Mouse (Mus musculus): ENCODE measurements around the gene Far2. TPM values are rescaled to one million over a fixed set of nuclear protein-coding genes. Genes with fewer than 3 reads are reported as not detected.

Gene Far2
- total and polyA plus RNA-seq, 3 experiments: not detected

DNA sequence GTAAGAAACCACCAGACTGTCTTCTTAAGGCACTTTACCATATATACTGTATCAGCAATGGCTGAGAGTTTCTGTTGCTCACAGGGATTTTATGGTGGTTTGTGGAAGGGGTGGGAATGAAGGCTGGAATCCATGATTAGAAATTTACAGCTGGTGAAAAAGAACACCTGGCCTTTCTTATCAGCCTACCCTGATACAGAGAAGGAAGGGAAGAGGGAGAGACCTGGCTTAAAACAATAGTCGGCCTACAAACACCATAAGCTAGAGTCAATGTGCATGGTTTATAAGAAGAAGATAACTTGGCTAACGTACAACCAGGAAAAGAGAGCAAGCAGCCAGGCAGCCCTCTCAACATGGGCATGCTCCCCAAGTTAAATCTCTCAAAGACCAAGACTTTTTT is 37.3 kb downstream of the Far2 start:
- H3K36me3 ChIP-seq (ENCODE audit: control insufficient read depth, insufficient read depth, low read length): no peaks in the 10 kb centered on the region
- intact Hi-C loops (cut with DNase I): no loop called here
- H3K4me3 ChIP-seq: no peak overlapping the region
- DNase-seq: no peak
- no peak overlapping the region for H3K9ac ChIP-seq (ENCODE audit: low read depth, low read length)
- WGBS: 35% methylated on average over 2 of the region's 2 CpGs
- no peak overlapping the region for H3K27ac ChIP-seq
- no peaks in the 10 kb centered on the region for H3K4me1 ChIP-seq (ENCODE audit: control insufficient read depth, insufficient read depth, low read length)
- TF ChIP-seq EP300 (IDR thresholded peaks at IDR 0.05; ENCODE audit: insufficient read depth, low read depth, low read length) (no peak), CTCF (IDR thresholded peaks at IDR 0.05) (no peak), POLR2A (IDR thresholded peaks at IDR 0.05; ENCODE audit: insufficient read depth, low read depth, low read length) (no peak)
- H3K27me3 ChIP-seq (ENCODE audit: control insufficient read depth, insufficient read depth, low read length): no peaks in the 10 kb centered on the region
- H3K79me2 ChIP-seq (replicated peaks; ENCODE audit: control insufficient read depth, insufficient read depth, low read length): no peaks in the 10 kb centered on the region

DNA sequence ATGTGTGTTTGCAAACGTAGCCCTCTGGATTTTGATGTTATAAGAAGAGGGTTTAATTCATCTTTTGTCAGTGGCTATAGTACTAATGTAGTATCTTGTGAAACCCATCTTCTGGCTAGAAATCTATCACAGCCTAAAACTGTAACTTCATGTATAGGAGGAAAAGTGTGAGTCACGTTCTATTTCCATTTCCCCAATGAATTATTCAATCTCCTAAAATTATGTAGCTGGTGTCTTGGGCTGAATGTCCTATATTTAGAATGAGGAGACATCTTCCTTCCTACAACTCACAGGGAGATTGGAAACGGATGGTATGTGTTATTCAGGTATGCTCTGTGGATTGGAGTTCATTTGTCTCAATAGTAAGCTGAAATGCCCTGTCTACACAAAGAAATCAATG is 50.0 kb downstream of the Far2 start:
- Histone ChIP-seq H3K27ac (no peak overlapping the region), H3K9ac (ENCODE audit: low read depth, low read length) (no peak overlapping the region), H3K27me3 (ENCODE audit: control insufficient read depth, insufficient read depth, low read length) (no peaks in the 10 kb centered on the region), H3K4me3 (no peak overlapping the region), H3K79me2 (replicated peaks; ENCODE audit: control insufficient read depth, insufficient read depth, low read length) (no peaks in the 10 kb centered on the region), H3K4me1 (ENCODE audit: control insufficient read depth, insufficient read depth, low read length) (no peaks in the 10 kb centered on the region), H3K36me3 (ENCODE audit: control insufficient read depth, insufficient read depth, low read length) (no peaks in the 10 kb centered on the region)
- TF ChIP-seq POLR2A (IDR thresholded peaks at IDR 0.05; ENCODE audit: insufficient read depth, low read depth, low read length) (no peak), CTCF (IDR thresholded peaks at IDR 0.05) (no peak), EP300 (IDR thresholded peaks at IDR 0.05; ENCODE audit: insufficient read depth, low read depth, low read length) (no peak)
- DNase-seq: no peak
- WGBS: 47% methylated on average over 3 of the region's 3 CpGs
- intact Hi-C loops (cut with DNase I): no loop called here

DNA sequence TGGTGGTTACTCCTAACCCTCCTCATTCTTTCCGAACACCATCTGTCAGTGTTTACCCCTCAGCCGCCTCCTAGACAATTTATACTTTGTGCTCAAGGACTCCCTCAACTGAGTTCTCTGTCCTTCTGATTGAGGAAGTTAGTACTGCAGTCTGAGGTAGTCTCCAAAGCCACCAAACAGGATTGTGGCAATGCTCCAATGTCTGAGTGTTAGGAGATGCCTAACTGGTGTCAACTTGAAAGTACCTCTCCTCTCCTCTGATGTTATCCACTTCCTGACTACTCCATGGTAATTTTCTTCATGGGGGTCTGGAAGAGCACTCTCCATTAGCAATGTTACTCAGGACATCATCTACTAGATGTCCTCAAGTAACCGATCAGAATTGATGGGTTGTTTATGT is 54.9 kb downstream of the Far2 start:
- no peaks in the 10 kb centered on the region for H3K79me2 ChIP-seq (replicated peaks; ENCODE audit: control insufficient read depth, insufficient read depth, low read length)
- H3K4me3 ChIP-seq: no peak overlapping the region
- no peaks in the 10 kb centered on the region for H3K27me3 ChIP-seq (ENCODE audit: control insufficient read depth, insufficient read depth, low read length)
- H3K27ac ChIP-seq: no peak overlapping the region
- intact Hi-C loops (cut with DNase I): no loop called here
- no peaks in the 10 kb centered on the region for H3K4me1 ChIP-seq (ENCODE audit: control insufficient read depth, insufficient read depth, low read length)
- TF ChIP-seq EP300 (IDR thresholded peaks at IDR 0.05; ENCODE audit: insufficient read depth, low read depth, low read length) (no peak), CTCF (IDR thresholded peaks at IDR 0.05) (no peak), POLR2A (IDR thresholded peaks at IDR 0.05; ENCODE audit: insufficient read depth, low read depth, low read length) (no peak)
- DNase-seq: no peak
- WGBS: 87% methylated on average over 3 of the region's 3 CpGs
- H3K9ac ChIP-seq (ENCODE audit: low read depth, low read length): no peak overlapping the region
- no peaks in the 10 kb centered on the region for H3K36me3 ChIP-seq (ENCODE audit: control insufficient read depth, insufficient read depth, low read length)

DNA sequence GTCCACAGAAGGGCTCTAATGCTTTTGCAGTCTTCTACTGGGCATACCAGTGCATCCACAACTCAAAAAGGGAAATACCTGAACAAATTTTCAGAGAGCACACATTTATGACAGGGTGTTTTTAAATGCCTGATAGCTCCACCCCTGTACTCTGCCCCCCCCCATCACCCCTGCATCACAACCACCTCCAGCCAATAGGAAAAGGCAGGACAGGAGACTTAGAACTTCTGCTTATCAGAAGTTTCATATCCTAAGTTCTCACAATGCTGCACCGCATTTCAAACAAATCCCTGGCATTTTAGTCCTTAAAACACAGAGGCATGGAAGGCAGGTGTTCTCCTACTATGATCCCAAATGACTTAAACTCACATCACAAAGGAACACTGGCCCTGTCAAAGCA is 55.4 kb downstream of the Far2 start:
- Histone ChIP-seq H3K27me3 (ENCODE audit: control insufficient read depth, insufficient read depth, low read length) (no peaks in the 10 kb centered on the region), H3K79me2 (replicated peaks; ENCODE audit: control insufficient read depth, insufficient read depth, low read length) (no peaks in the 10 kb centered on the region), H3K4me1 (ENCODE audit: control insufficient read depth, insufficient read depth, low read length) (no peaks in the 10 kb centered on the region), H3K27ac (no peak overlapping the region), H3K36me3 (ENCODE audit: control insufficient read depth, insufficient read depth, low read length) (no peaks in the 10 kb centered on the region), H3K4me3 (no peak overlapping the region), H3K9ac (ENCODE audit: low read depth, low read length) (no peak overlapping the region)
- TF ChIP-seq EP300 (IDR thresholded peaks at IDR 0.05; ENCODE audit: insufficient read depth, low read depth, low read length) (no peak), CTCF (IDR thresholded peaks at IDR 0.05) (no peak), POLR2A (IDR thresholded peaks at IDR 0.05; ENCODE audit: insufficient read depth, low read depth, low read length) (no peak)
- intact Hi-C loops (cut with DNase I): no loop called here
- WGBS: 77% methylated on average over 1 of the region's 1 CpGs
- DNase-seq: no peak

DNA sequence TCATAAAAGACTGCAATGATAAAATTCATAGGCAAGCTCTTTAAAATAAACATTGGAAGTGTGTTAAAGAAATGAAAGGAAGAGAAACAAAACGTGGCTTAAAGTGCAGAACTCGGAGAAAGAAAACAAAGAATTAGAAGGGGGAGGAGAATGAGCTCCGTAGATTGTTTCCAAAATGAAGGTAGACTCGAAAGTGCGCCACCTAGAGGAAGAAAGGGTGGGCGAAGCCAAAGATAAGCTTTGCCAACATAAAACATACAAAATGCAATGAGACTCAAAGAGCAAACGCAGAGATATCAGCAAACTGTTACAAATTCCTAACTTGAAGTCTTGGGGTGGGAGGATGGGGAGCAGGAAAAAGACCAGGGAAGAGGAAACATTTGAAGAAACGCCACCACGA is 57.2 kb downstream of the Far2 start:
- no peaks in the 10 kb centered on the region for H3K36me3 ChIP-seq (ENCODE audit: control insufficient read depth, insufficient read depth, low read length)
- no peaks in the 10 kb centered on the region for H3K4me1 ChIP-seq (ENCODE audit: control insufficient read depth, insufficient read depth, low read length)
- intact Hi-C loops (cut with DNase I): no loop called here
- no peak overlapping the region for H3K9ac ChIP-seq (ENCODE audit: low read depth, low read length)
- no peak overlapping the region for H3K27ac ChIP-seq
- TF ChIP-seq EP300 (IDR thresholded peaks at IDR 0.05; ENCODE audit: insufficient read depth, low read depth, low read length): no peak
- TF ChIP-seq CTCF (IDR thresholded peaks at IDR 0.05): peak; percentile 64
- TF ChIP-seq POLR2A (IDR thresholded peaks at IDR 0.05; ENCODE audit: insufficient read depth, low read depth, low read length): no peak
- DNase-seq: no peak
- WGBS: 29% methylated on average over 9 of the region's 9 CpGs
- H3K79me2 ChIP-seq (replicated peaks; ENCODE audit: control insufficient read depth, insufficient read depth, low read length): no peaks in the 10 kb centered on the region
- H3K4me3 ChIP-seq: no peak overlapping the region
- H3K27me3 ChIP-seq (ENCODE audit: control insufficient read depth, insufficient read depth, low read length): no peaks in the 10 kb centered on the region

DNA sequence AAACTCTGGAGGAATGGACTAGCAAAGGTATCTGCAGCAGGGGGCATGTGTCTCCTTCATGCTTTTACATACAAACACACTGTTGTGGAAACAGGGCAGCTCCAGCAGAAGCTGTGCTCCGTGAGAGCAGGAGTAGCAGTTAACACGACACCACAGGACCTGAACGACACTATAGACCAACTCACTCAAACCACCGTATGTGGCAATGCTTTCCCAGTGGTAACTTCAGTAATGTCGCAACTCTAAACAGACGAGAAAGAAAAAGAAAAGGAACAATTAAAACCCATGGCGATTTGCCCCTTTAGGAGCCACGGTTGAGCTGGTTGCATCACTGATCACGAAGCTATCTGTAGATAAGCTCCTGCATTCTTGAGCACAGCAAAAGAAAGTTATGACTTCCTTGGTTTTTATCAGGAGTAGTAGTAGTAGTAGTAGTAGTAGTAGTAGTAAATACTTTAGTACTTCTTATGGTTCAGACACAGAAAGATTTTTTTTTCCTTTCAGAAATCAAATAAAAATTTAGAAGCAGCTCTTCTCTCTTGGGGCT is 58.7 kb downstream of the Far2 start:
- Histone ChIP-seq H3K9ac (ENCODE audit: low read depth, low read length) (no peak overlapping the region), H3K4me1 (ENCODE audit: control insufficient read depth, insufficient read depth, low read length) (no peaks in the 10 kb centered on the region), H3K27ac (no peak overlapping the region), H3K4me3 (no peak overlapping the region), H3K79me2 (replicated peaks; ENCODE audit: control insufficient read depth, insufficient read depth, low read length) (no peaks in the 10 kb centered on the region), H3K27me3 (ENCODE audit: control insufficient read depth, insufficient read depth, low read length) (no peaks in the 10 kb centered on the region), H3K36me3 (ENCODE audit: control insufficient read depth, insufficient read depth, low read length) (no peaks in the 10 kb centered on the region)
- WGBS: 58% methylated on average over 9 of the region's 9 CpGs
- DNase-seq: no peak
- intact Hi-C loops (cut with DNase I): no loop called here
- no peak for TF ChIP-seq EP300 (IDR thresholded peaks at IDR 0.05; ENCODE audit: insufficient read depth, low read depth, low read length)
- TF ChIP-seq CTCF (IDR thresholded peaks at IDR 0.05): no peak
- no peak for TF ChIP-seq POLR2A (IDR thresholded peaks at IDR 0.05; ENCODE audit: insufficient read depth, low read depth, low read length)
